Mouse (Mus musculus) cortical plate, adult 2 months (tissue): ENCODE results near the gene Tmem121. TPM values are rescaled to one million over a fixed set of nuclear protein-coding genes. Genes with fewer than 3 reads are reported as not detected.
"Not testable (repeated sequence)": the region's sequence is repeated elsewhere in the genome, so short reads cannot be mapped to it uniquely, and the experiment has no call there.

Experiments
- H3K27ac ChIP-seq: fragments of 200-500 bp; 2 replicates; pipeline ENCODE4 v1.5.1; 2012; ENCODE audit warnings: low read length, control low read depth, inconsistent platforms; ENCODE audit not compliant: insufficient read depth
- H3K4me1 ChIP-seq: fragments of 200-500 bp; 2 replicates; pipeline ENCODE4 v1.6.1; 2011; ENCODE audit warnings: low read length; ENCODE audit not compliant: control insufficient read depth, insufficient read depth
- H3K4me3 ChIP-seq: fragments of 200-500 bp; 2 replicates; pipeline ENCODE4 v1.5.1; 2011; ENCODE audit warnings: mild to moderate bottlenecking, low read length, control low read depth; ENCODE audit not compliant: insufficient read depth
- CTCF ChIP-seq: fragments of 200-500 bp; IDR thresholded peaks from 2 replicates; pipeline ENCODE4 v1.5.1; 2011; ENCODE audit warnings: mild to moderate bottlenecking, control low read depth, low read length; ENCODE audit not compliant: insufficient read depth; ENCODE audit errors: extremely low read depth
- POLR2A ChIP-seq: fragments of 200-500 bp; IDR thresholded peaks from 2 replicates; pipeline ENCODE4 v1.6.1; 2011; ENCODE audit warnings: mild to moderate bottlenecking, low read length, control low read depth; ENCODE audit not compliant: insufficient read depth; ENCODE audit errors: extremely low read depth
- polyA plus RNA-seq: library from polyadenylated mRNA; depleted of rRNA; stranded (reverse); fragments of >200 nt; gene quantifications from 2 replicates; pipeline ENCODE4 v1.2.3, GENCODE M21; 2012; rRNA removed

Tmem121 gene
- polyA plus RNA-seq, 1 experiment, result 40.7 TPM

- Histone ChIP-seq H3K4me3 (no peak overlapping the region), H3K27ac (no peak overlapping the region), H3K4me1 (no peaks in the 10 kb centered on the region)
- TF ChIP-seq CTCF (no peak), POLR2A (no peak)
Measured at GRCm38 (mm10) chr12:113227970-113228593, 42.4 kb downstream of the Tmem121 start.

GRCm38 (mm10) chr12:113230741-113231140, 45.0 kb downstream of the Tmem121 start:
- Histone ChIP-seq H3K27ac (no peak overlapping the region), H3K4me1 (no peaks in the 10 kb centered on the region), H3K4me3 (no peak overlapping the region)
- TF ChIP-seq CTCF, result no peak

GRCm38 (mm10) chr12:113231551-113232263, 46.0 kb downstream of the Tmem121 start:
- not testable (repeated sequence) for H3K4me3 ChIP-seq, H3K27ac ChIP-seq, H3K4me1 ChIP-seq

- not testable (repeated sequence) for H3K4me1 ChIP-seq, H3K27ac ChIP-seq, H3K4me3 ChIP-seq
Measured at GRCm38 (mm10) chr12:113232264-113232750, 46.6 kb downstream of the Tmem121 start.

Other genes starting within 250 kb of the Tmem121 start
- gene Nudt14, start 243.8 kb upstream of the Tmem121 start, polyA plus RNA-seq, result 18.2 and 18.9 TPM in 2 replicates
- 78.2 and 80.2 TPM in 2 replicates for gene Btbd6, start 209.4 kb upstream of the Tmem121 start, polyA plus RNA-seq
- 38.8 and 39.6 TPM in 2 replicates for gene Brf1, start 185.2 kb upstream of the Tmem121 start, polyA plus RNA-seq
- 76.3 and 90.3 TPM in 2 replicates for gene Pacs2, start 171.4 kb upstream of the Tmem121 start, polyA plus RNA-seq
- gene Tex22, start 111.4 kb upstream of the Tmem121 start, polyA plus RNA-seq, result 0.21 TPM in 1 of 2 replicates, not detected in the other
- 68.4 and 68.7 TPM in 2 replicates for gene Mta1, start 87.7 kb upstream of the Tmem121 start, polyA plus RNA-seq
- gene Crip2, start 45.7 kb upstream of the Tmem121 start, polyA plus RNA-seq, result 263 and 281 TPM in 2 replicates
- 67.6 and 70.7 TPM in 2 replicates for gene Crip1, start 39.6 kb upstream of the Tmem121 start, polyA plus RNA-seq
- gene Tedc1, start 29.5 kb upstream of the Tmem121 start, polyA plus RNA-seq, result 1.0 and 2.0 TPM in 2 replicates